Mouse (Mus musculus): ENCODE measurements around the gene Tspear. TPM values are rescaled to one million over a fixed set of nuclear protein-coding genes. Genes with fewer than 3 reads are reported as not detected.
A peak's percentile ranks its signal among the peaks of the same experiment; 100 is the strongest.

Tspear gene
- total and polyA plus RNA-seq, 3 experiments, result 1.8 to 3.8 TPM; not detected in 1

DNA sequence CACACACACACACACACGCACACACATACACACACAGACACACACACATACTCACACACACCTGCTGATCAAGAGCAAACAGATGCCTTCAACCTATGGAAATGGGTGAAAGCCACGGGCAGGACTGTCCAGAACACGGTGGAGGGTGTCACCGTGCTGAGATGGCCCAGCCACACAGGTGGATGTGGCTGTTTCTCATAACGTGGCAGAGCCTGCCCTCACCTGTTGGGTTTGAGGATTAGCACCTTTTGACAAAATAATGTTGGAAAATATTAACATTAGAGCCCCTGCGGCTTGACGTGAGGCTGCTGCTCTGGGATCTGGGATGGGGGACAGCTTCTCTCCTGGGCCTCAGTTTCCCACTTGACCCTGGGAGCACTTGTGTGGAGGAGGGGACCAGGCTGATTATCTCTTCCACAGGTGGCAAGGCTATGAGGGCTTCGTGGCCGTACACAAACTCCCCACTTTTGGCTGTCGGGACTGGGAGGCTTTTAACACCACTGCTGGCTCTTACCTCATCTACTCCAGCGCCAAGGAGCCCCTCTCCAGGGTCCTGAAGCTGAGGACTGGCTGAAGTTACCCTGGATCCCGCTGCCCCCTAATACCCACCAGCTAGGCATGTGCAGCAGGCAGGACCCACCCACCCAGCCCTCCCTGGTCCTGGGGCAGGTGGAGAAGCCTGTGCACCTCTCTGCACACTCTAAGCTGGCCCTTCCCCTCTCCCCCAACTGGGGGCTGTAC lies 199.8 kb downstream of the Tspear start:
- H3K9me3 ChIP-seq (replicated peaks; ENCODE audit: insufficient read depth, low read length), result no peaks in the 10 kb centered on the region
- peak; percentile 30 for DNase-seq (ENCODE audit: low read depth, low spot score)
- H3K9ac ChIP-seq (ENCODE audit: control insufficient read depth, low read depth, low read length, poor library complexity, severe bottlenecking), result no peak overlapping the region
- no peak overlapping the region for H3K4me3 ChIP-seq (ENCODE audit: control insufficient read depth in 1 of 2, insufficient read depth in 1 of 2, low read depth in 2 of 2, low read length in 2 of 2)
- H3K27ac ChIP-seq (ENCODE audit: control insufficient read depth, low read depth, low read length), result no peak overlapping the region
- TF ChIP-seq CTCF (IDR thresholded peaks at IDR 0.05 in 2 of 3, conservative IDR thresholded peaks at IDR 0.05 in 1 of 3; ENCODE audit: control insufficient read depth in 1 of 3, insufficient read depth in 1 of 3, low read depth in 2 of 3, low read length in 3 of 3, poor library complexity in 1 of 3, severe bottlenecking in 1 of 3) (peak in 2 of 3 experiments; percentile 1 to 6; a peak in 1 of 6 replicates), POLR2AphosphoS2 (IDR thresholded peaks at IDR 0.05; ENCODE audit: low read length) (no peak), MEF2A (IDR thresholded peaks at IDR 0.05; ENCODE audit: extremely low read depth, insufficient replicate concordance, low read depth, low read length, poor library complexity, severe bottlenecking) (no peak), ZC3H11A (IDR thresholded peaks at IDR 0.05; ENCODE audit: low read depth, low read length) (no peak), RAD21 (IDR thresholded peaks at IDR 0.05; ENCODE audit: low read depth, low read length) (peak; percentile 5), SIN3A (IDR thresholded peaks at IDR 0.05; ENCODE audit: low read length) (no peak)
- H3K79me2 ChIP-seq (ENCODE audit: control insufficient read depth, insufficient read depth, low read length, poor library complexity), result no peaks in the 10 kb centered on the region
- 0 out of 4 replicates have a peak, but pooled peaks cover 0 to 1% of the 10 kb centered on the region in 2 experiments for H3K27me3 ChIP-seq (ENCODE audit: control insufficient read depth in 1 of 2, insufficient read depth in 2 of 2, low read length in 2 of 2)
- no peaks in the 10 kb centered on the region for H3K36me3 ChIP-seq (ENCODE audit: control insufficient read depth in 1 of 2, insufficient read depth in 2 of 2, low read length in 2 of 2)
- no peaks in the 10 kb centered on the region for H3K4me1 ChIP-seq (ENCODE audit: control insufficient read depth in 1 of 2, insufficient read depth in 2 of 2, low read length in 2 of 2)

DNA sequence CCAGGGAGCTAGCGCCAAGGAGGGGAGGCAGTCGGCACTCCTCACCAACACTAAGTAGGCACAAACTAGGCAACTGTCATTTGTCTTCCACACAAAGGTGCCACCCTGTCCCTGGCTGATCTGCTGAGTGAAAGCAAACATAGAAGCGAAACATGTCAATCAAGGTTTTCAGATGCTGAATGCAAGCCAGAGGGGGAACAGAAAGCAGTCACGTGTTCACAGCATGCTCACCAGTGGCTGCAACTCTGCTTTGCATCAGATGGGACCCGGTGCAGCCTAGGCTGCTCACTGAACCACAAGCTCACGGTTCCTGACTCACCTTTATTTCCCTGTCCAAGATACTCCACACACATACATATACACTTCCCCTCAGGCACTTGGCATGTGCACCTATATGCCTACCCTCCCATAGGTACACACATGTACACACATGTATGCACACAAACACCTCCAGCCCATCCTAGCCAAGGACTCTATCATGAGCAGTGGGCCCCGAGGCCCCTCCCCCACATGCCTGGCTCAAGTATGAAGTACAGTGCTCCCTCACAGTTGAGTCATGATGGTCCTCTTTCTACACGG lies 204.7 kb downstream of the Tspear start:
- no peak for TF ChIP-seq RCOR1 (IDR thresholded peaks at IDR 0.05; ENCODE audit: low read depth, low read length)
- TF ChIP-seq POLR2AphosphoS5 (IDR thresholded peaks at IDR 0.05; ENCODE audit: borderline replicate concordance, low read depth, low read length), result no peak
- TF ChIP-seq MEF2A (IDR thresholded peaks at IDR 0.05; ENCODE audit: extremely low read depth, insufficient replicate concordance, low read depth, low read length, poor library complexity, severe bottlenecking), result no peak
- TF ChIP-seq MXI1 (IDR thresholded peaks at IDR 0.05; ENCODE audit: low read depth, low read length), result no peak
- no peak for TF ChIP-seq TAL1 (IDR thresholded peaks at IDR 0.05; ENCODE audit: low read length)
- no peak for TF ChIP-seq UBTF (IDR thresholded peaks at IDR 0.05; ENCODE audit: borderline replicate concordance, insufficient read depth, low read depth, low read length)
- TF ChIP-seq BHLHE40 (IDR thresholded peaks at IDR 0.05; ENCODE audit: borderline replicate concordance, low read depth, low read length), result no peak
- TF ChIP-seq MYB (IDR thresholded peaks at IDR 0.05; ENCODE audit: low read depth, low read length), result no peak
- TF ChIP-seq ZC3H11A (IDR thresholded peaks at IDR 0.05; ENCODE audit: low read depth, low read length), result no peak
- no peak for TF ChIP-seq MAFK (IDR thresholded peaks at IDR 0.05; ENCODE audit: borderline replicate concordance, low read depth, low read length)
- TF ChIP-seq CHD1 (IDR thresholded peaks at IDR 0.05; ENCODE audit: low read depth, low read length), result no peak
- TF ChIP-seq CHD2 (IDR thresholded peaks at IDR 0.05; ENCODE audit: low read length), result no peak
- no peak for TF ChIP-seq GATA1 (IDR thresholded peaks at IDR 0.05; ENCODE audit: low read depth, low read length)
- no peak for TF ChIP-seq RAD21 (IDR thresholded peaks at IDR 0.05; ENCODE audit: low read depth, low read length)
- TF ChIP-seq HCFC1 (IDR thresholded peaks at IDR 0.05; ENCODE audit: low read depth, low read length), result no peak
- no peak for TF ChIP-seq E2F4 (IDR thresholded peaks at IDR 0.05; ENCODE audit: borderline replicate concordance, low read depth, low read length)
- no peak for TF ChIP-seq ZNF384 (IDR thresholded peaks at IDR 0.05; ENCODE audit: low read depth, low read length)
- TF ChIP-seq ZKSCAN1 (IDR thresholded peaks at IDR 0.05; ENCODE audit: low read depth, low read length), result no peak
- TF ChIP-seq SIN3A (IDR thresholded peaks at IDR 0.05; ENCODE audit: low read length), result no peak
- TF ChIP-seq MYC (IDR thresholded peaks at IDR 0.05; ENCODE audit: low read depth, low read length), result no peak
- no peaks in the 10 kb centered on the region for H3K79me2 ChIP-seq (ENCODE audit: control insufficient read depth, insufficient read depth, low read length, poor library complexity)
- no peaks in the 10 kb centered on the region for H3K9me3 ChIP-seq (replicated peaks; ENCODE audit: insufficient read depth, low read length)
- no peak overlapping the region for H3K27ac ChIP-seq (ENCODE audit: control insufficient read depth, low read depth, low read length)
- H3K4me1 ChIP-seq (ENCODE audit: control insufficient read depth in 1 of 2, insufficient read depth in 2 of 2, low read length in 2 of 2), result no peaks in the 10 kb centered on the region
- H3K4me3 ChIP-seq (ENCODE audit: control insufficient read depth in 1 of 2, insufficient read depth in 1 of 2, low read depth in 2 of 2, low read length in 2 of 2), result no peak overlapping the region
- no peak overlapping the region for H3K9ac ChIP-seq (ENCODE audit: control insufficient read depth, low read depth, low read length, poor library complexity, severe bottlenecking)
- H3K36me3 ChIP-seq (ENCODE audit: control insufficient read depth in 1 of 2, insufficient read depth in 2 of 2, low read length in 2 of 2), result no peaks in the 10 kb centered on the region
- DNase-seq (ENCODE audit: low read depth, low spot score), result no peak
- 0 out of 4 replicates have a peak, but pooled peaks cover 1 to 2% of the 10 kb centered on the region in 2 experiments for H3K27me3 ChIP-seq (ENCODE audit: control insufficient read depth in 1 of 2, insufficient read depth in 2 of 2, low read length in 2 of 2)
